In genomic region chr14:25458111-25459015, GRCm38 (mm10) we compare ENCODE assay signal across 8 mouse cellular contexts. TPM values are rescaled to one million over a fixed set of nuclear protein-coding genes. Genes with fewer than 3 reads are reported as not detected.
DNase-seq lines count a peak whose midpoint lies in the region; ATAC-seq and TF ChIP-seq lines count a peak whose summit lies in the region.

No protein-coding gene starts in this region.

- no peaks in the 10 kb centered on the region for H3K36me3 ChIP-seq in erythroblast, embryonic 14.5 days (ENCODE audit: control insufficient read depth)
- no peaks in the 10 kb centered on the region for H3K36me3 ChIP-seq in forebrain, postnatal 0 days (ENCODE audit: insufficient read depth)
- H3K36me3 ChIP-seq in kidney, embryonic 14.5 days (ENCODE audit: control insufficient read depth, insufficient read depth, low read length) = no peaks in the 10 kb centered on the region
- no peaks in the 10 kb centered on the region for H3K36me3 ChIP-seq in stomach, postnatal 0 days (ENCODE audit: control insufficient read depth, insufficient read depth, low read length)

- peaks cover 97% of the 10 kb centered on the region for H3K27me3 ChIP-seq in erythroblast, embryonic 14.5 days (ENCODE audit: control insufficient read depth)
- H3K27me3 ChIP-seq in forebrain, postnatal 0 days (ENCODE audit: insufficient read depth, low read length) = no peaks in the 10 kb centered on the region
- no peaks in the 10 kb centered on the region for H3K27me3 ChIP-seq in kidney, embryonic 14.5 days (ENCODE audit: control insufficient read depth, insufficient read depth, low read length)
- H3K27me3 ChIP-seq in stomach, postnatal 0 days (ENCODE audit: control insufficient read depth, insufficient read depth, low read length) = no peaks in the 10 kb centered on the region

- no peaks in the 10 kb centered on the region for H3K9me3 ChIP-seq in erythroblast, embryonic 14.5 days (ENCODE audit: control insufficient read depth, low read length)
- no peaks in the 10 kb centered on the region for H3K9me3 ChIP-seq in forebrain, postnatal 0 days (ENCODE audit: low read length)
- H3K9me3 ChIP-seq in kidney, embryonic 14.5 days (ENCODE audit: control insufficient read depth, low read length) = no peaks in the 10 kb centered on the region
- no peaks in the 10 kb centered on the region for H3K9me3 ChIP-seq in stomach, postnatal 0 days (ENCODE audit: control insufficient read depth, low read length)

- H3K4me3 ChIP-seq in erythroblast, embryonic 14.5 days (replicated peaks) = peak overlapping the region; percentile 71
- H3K4me3 ChIP-seq in forebrain, postnatal 0 days (ENCODE audit: low read depth, low read length) = peak overlapping the region; percentile 78
- peak overlapping the region; percentile 99 for H3K4me3 ChIP-seq in kidney, embryonic 14.5 days (ENCODE audit: low read length)
- H3K4me3 ChIP-seq in stomach, postnatal 0 days (ENCODE audit: low read depth, low read length) = peak overlapping the region; percentile 95

- peak overlapping the region; percentile 97 for H3K27ac ChIP-seq in forebrain, postnatal 0 days (ENCODE audit: low read depth, low read length)
- peak overlapping the region; percentile 100 for H3K27ac ChIP-seq in kidney, embryonic 14.5 days (ENCODE audit: low read depth, low read length)
- peak overlapping the region; percentile 99 for H3K27ac ChIP-seq in stomach, postnatal 0 days (replicated peaks)

- no peak for TF ChIP-seq POLR2A in brain, embryonic 14.5 days (IDR thresholded peaks at IDR 0.05; ENCODE audit: borderline replicate concordance, extremely low read depth, insufficient read depth, insufficient read length, poor library complexity, severe bottlenecking)

- H3K4me1 ChIP-seq in erythroblast, embryonic 14.5 days (ENCODE audit: control insufficient read depth) = peaks cover 46% of the 10 kb centered on the region
- H3K4me1 ChIP-seq in forebrain, postnatal 0 days (ENCODE audit: insufficient read depth) = peaks cover 12% of the 10 kb centered on the region; the same call in 1 of the 2 replicates
- peaks cover 51% of the 10 kb centered on the region for H3K4me1 ChIP-seq in kidney, embryonic 14.5 days (ENCODE audit: control insufficient read depth, insufficient read depth, low read length)
- H3K4me1 ChIP-seq in stomach, postnatal 0 days (replicated peaks; ENCODE audit: control insufficient read depth, insufficient read depth) = peaks cover 16% of the 10 kb centered on the region

- WGBS in forebrain, postnatal 0 days = 1% methylated on average over 37 of the region's 37 CpGs
- under 1% methylated on average over 37 of the region's 37 CpGs for whole genome bisulfite sequencing in kidney, embryonic 14.5 days
- whole genome bisulfite sequencing in stomach, postnatal 0 days = under 1% methylated on average over 37 of the region's 37 CpGs

- peak; percentile 72 for DNase-seq in A20 (ENCODE audit: low read depth, low spot score)
- peak; percentile 86 for DNase-seq in brain, embryonic 14.5 days (ENCODE audit: low read depth)
- DNase-seq in forebrain, postnatal 0 days = no peak
- peak; percentile 59 for DNase-seq in lung, postnatal 10 days
- DNase-seq in stomach, postnatal 0 days (ENCODE audit: low spot score) = peak; percentile 63

- no peak for ATAC-seq in erythroblast, adult 5-6 weeks (replicated peaks; ENCODE audit: low FRiP score, poor library complexity, severe bottlenecking)
- ATAC-seq in forebrain, postnatal 0 days = peak; percentile 10; the same call in 1 of the 2 replicates
- ATAC-seq in kidney, embryonic 14.5 days (ENCODE audit: low FRiP score, low TSS enrichment) = peak; percentile 4; the same call in 1 of the 2 replicates
- ATAC-seq in stomach, postnatal 0 days (ENCODE audit: low FRiP score, low TSS enrichment) = no peak

- H3K4me2 ChIP-seq in forebrain, postnatal 0 days (ENCODE audit: low read depth) = peak overlapping the region; percentile 88
- H3K4me2 ChIP-seq in kidney, embryonic 14.5 days (replicated peaks; ENCODE audit: low read depth, low read length) = peak overlapping the region; percentile 64
- peak overlapping the region; percentile 81 for H3K4me2 ChIP-seq in stomach, postnatal 0 days (replicated peaks; ENCODE audit: low read depth)

- H3K9ac ChIP-seq in forebrain, postnatal 0 days = peak overlapping the region; percentile 86
- peak overlapping the region; percentile 58 for H3K9ac ChIP-seq in kidney, embryonic 14.5 days (ENCODE audit: low read depth, low read length)
- H3K9ac ChIP-seq in stomach, postnatal 0 days (ENCODE audit: low read length) = peak overlapping the region; percentile 65

- no peak for TF ChIP-seq EP300 in stomach, postnatal 0 days (optimal IDR thresholded peaks at IDR 0.05)

- TF ChIP-seq CTCF in brain, embryonic 14.5 days (IDR thresholded peaks at IDR 0.05; ENCODE audit: borderline replicate concordance, extremely low read depth, insufficient read depth, insufficient read length) = peak; percentile 17; the same call in 1 of the 2 replicates
- no peak; the same call in 1 of the 2 replicates for TF ChIP-seq CTCF in forebrain, postnatal 0 days (IDR thresholded peaks at IDR 0.05; ENCODE audit: low read depth)
- TF ChIP-seq CTCF in stomach, postnatal 0 days (IDR thresholded peaks at IDR 0.05; ENCODE audit: low read depth) = peak; percentile 38; the same call in 1 of the 2 replicates

RNA-seq across cellular contexts. Expression of gene Zmiz1, which starts 0.6 kb away (rescaled TPM):
- 0.68 and 0.75 TPM in 2 replicates for polyA plus RNA-seq in erythroblast, embryonic 14.5 days (2012)
- total RNA-seq in erythroblast, adult 5-6 weeks (2015; ENCODE audit: low replicate concordance) = 20.6 and 25.3 TPM in 2 replicates
- total RNA-seq in erythroblast, adult 5-6 weeks (2017; ENCODE audit: low replicate concordance) = 1.4 and 12.3 TPM in 2 replicates
- 55.4 and 141 TPM in 2 replicates for polyA plus RNA-seq in brain, embryonic 14.5 days (2012; rRNA removed)
- total RNA-seq in forebrain, postnatal 0 days (2014; rRNA removed) = 48.5 and 75.6 TPM in 2 replicates
- polyA plus RNA-seq in forebrain, postnatal 0 days (2015; fragmentation: Nextera tagmentation; extraction: Ambion mirVana) = 27.7 and 38.0 TPM in 2 replicates
- polyA plus RNA-seq in kidney, embryonic 14.5 days (2014; fragmentation: Nextera tagmentation; extraction: Ambion mirVana) = 43.3 and 57.3 TPM in 2 replicates
- 13.0 and 13.8 TPM in 2 replicates for polyA plus RNA-seq in stomach, postnatal 0 days (2015; fragmentation: Nextera tagmentation; extraction: Ambion mirVana)

Comparison
In these comparisons a context has a peak if more than half of its experiments do, and no peak if none do; other contexts are left out.
1. ATAC-seq: peak in forebrain, postnatal 0 days (single experiment) and kidney, embryonic 14.5 days (single experiment); none in erythroblast, adult 5-6 weeks (single experiment) and stomach, postnatal 0 days (single experiment).
2. Peak in every context shown above with its lines, with median percentiles within 50 percentile points of each other: H3K4me3 ChIP-seq, H3K27ac ChIP-seq, H3K4me2 ChIP-seq and H3K9ac ChIP-seq.